Mouse (Mus musculus): ENCODE measurements around the gene Crhr1.

DNA sequence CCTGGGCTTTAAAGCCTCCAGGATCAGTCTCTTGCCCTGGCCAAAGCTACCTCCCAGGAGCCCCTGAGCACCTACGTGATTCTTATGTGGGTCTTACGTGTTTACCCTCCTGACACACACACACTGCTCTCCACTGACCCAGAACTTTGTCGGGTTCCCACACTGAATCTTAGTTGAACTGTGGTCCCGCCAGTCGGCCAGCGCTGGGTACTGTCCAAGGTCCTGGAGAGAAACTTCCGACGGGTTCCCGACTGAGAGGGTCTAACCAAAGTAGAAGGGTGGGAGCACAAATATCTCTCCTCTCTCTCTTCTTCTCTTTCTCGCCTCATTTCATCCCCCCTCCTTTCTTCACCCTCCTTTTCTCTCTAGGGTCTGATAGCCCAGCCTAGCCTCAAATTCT is 65.2 kb downstream of the Crhr1 start:
- TF ChIP-seq POLR2A (IDR thresholded peaks at IDR 0.05; ENCODE audit: borderline replicate concordance, insufficient read depth, low read length): no peak
- no peak for TF ChIP-seq CTCF (IDR thresholded peaks at IDR 0.05; ENCODE audit: borderline replicate concordance, insufficient read depth, low read depth, low read length)

All from cerebellum, adult 2 months (tissue).